Mouse (Mus musculus): ENCODE measurements around the gene Trim13. TPM values are rescaled to one million over a fixed set of nuclear protein-coding genes. Genes with fewer than 3 reads are reported as not detected.
"Not testable (repeated sequence)": the region's sequence is repeated elsewhere in the genome, so short reads cannot be mapped to it uniquely, and the experiment has no call there.

The Trim13 gene
- total RNA-seq (2015; ENCODE audit: low replicate concordance) (1.3 and 6.1 TPM in 2 replicates), total RNA-seq (2017; ENCODE audit: low replicate concordance) (1.7 and 7.1 TPM in 2 replicates)

DNA sequence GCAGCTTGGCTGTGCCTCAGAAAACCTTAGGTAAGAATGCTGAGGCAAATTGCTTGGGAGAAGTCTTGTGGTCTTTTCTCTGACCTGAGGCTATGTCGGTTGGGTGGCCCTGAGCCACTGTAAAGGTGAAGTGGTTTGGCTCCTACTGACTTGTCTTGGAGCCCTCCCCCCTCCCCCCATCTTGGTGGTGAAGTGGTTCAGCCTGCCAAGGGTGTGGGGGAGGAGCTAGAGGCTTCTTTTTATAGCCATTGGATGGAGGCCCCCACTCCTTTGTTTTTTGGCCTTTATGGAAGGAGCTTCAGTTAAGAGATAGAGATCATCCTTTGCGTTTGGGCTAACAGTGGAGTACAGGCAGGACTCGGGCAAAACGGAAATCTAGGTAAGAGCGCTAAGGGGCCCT, at the start of gene Trim13:
Gene Trim13 (plus strand): TSS at position 280 of the 400 bp plus-strand sequence.
- no peak for ATAC-seq (replicated peaks; ENCODE audit: low FRiP score, poor library complexity, severe bottlenecking)

DNA sequence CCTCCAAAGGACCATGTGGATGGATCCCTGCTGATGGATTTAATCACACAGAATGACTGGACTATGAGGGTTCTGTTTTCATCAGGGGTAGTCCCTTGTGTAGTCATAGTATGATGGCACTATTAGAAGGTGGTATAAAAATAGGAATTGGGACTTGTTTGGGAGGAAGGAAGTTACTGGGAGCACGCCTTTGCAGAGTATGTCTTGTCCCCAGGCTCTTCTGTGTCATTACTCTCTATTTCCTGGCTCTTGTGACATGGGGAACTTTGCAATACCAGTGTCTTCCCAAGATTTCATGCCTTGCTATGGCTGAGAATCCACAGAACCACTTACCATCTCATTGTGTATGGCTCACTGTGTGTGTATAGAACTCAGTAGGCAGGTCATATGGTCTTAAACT, 49.4 kb upstream of the Trim13 start:
- no peak for ATAC-seq (replicated peaks; ENCODE audit: low FRiP score, poor library complexity, severe bottlenecking)

DNA sequence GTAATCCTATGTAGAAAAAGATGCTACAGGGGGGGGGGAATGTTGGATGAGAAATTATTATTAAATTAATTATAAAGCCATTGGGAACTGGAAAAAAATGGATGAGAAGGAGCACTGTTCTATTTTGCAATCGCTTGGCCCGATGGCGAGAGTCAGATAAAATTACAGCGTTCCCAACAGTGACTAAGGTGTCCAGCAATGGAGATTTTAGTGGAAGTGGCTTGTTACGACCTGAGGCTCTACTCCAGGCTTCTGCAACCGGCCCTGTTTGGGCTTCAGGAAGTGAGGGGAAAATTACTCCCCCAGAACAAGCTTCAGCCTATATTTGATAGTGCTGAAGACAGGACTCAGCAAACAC, 42.1 kb upstream of the Trim13 start:
- no peak for ATAC-seq (replicated peaks; ENCODE audit: low FRiP score, poor library complexity, severe bottlenecking)

DNA sequence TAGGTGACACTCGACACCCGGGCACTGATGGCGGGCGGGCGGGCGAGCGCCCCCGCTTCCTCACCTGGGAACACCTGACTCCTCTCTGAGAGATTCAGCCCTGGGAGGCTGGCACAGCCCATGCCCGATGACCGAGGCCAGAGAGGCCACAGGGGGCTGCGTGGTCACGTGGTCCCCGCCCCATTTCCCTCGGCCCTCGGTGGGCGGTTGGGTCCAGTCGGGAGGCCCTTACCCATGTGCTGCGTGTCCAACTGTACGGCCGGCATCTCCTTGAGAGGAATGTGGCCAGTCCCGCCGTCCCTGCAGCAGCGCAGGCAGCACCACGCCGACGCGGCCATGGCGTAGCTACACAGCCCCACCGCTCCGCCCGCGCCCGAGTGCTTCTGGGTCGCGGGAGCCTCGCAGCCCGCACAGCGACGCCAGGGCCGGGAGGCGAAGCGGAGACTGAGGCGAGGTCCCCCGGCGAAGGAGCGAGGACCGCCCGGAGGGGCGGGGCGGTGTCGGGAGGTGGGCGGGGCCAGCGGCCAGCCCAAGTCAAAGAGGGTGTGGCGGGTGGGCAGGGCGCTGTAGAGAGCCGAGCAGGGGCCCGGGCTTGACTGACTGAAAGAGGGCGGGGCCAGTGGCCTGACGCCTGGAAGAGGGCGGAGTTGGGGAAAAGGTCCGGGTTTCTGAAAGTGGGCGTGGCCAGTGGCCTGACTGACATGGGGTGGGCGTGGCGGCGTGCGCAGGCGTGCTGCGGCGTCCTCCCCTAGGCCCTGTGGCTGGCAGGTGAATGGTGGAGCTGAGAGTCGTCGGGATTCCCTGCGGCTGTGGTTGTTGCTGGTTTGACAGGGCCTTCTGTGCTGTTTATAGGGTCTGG, 41.5 kb upstream of the Trim13 start, which contains the start of gene Spryd7:
Gene Spryd7 (minus strand): TSS at position 598 of the 859 bp plus-strand sequence.
- ATAC-seq (replicated peaks; ENCODE audit: low FRiP score, poor library complexity, severe bottlenecking) = peak; percentile 96

DNA sequence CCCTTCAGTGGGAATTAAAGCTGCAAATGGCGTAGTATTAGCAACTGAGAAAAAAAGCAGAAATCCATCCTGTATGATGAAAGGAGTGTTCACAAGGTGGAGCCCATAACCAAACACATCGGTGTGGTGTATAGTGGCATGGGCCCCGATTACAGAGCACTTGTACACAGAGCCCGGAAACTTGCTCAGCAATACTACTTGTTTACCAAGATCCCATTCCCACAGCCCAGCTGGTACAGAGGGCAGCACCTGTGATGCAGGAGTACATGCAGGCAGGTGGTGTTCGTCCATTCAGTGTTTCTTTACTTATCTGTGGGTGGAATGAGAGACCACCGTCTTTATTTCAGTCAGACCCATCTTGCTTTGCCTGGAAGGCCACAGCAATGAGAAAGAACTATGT, 39.1 kb upstream of the Trim13 start:
- no peak for ATAC-seq (replicated peaks; ENCODE audit: low FRiP score, poor library complexity, severe bottlenecking)

DNA sequence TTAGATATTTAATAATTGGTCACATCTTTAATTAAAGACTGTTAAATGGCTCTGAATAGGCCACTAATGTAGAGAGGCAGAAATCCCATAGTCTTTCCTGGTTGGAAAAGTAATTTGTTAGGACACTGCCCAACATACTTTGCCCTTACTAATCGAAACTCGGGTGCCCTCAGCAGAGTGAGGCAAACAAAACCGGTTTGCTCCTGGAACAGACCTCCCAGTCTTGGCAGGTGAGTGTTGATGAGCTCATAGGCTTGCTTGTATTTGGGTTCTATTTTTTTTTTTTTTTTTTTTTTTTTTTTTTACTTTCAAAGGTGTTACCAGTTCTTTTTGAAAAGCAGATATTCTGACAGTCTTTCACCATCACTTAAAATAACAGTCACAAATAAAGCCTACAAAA, 38.2 kb upstream of the Trim13 start:
- ATAC-seq (replicated peaks; ENCODE audit: low FRiP score, poor library complexity, severe bottlenecking) = no peak

DNA sequence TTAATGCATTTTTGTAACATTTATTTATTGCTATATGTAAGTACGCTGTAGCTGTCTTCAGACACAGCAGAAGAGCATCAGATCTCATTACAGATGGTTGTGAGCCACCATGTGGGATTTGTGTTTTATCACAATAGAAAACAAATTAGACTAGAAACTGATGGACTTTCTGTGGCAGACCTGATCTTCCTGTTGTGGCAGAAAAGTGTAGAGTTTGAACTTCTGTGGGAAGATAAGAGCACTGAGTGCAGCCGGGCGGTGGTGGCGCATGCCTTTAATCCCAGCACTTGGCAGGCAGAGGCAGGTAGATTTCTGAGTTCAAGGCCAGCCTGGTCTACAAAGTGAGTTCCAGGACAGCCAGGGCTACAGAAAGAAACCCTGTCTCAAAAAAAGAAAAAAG, 31.8 kb upstream of the Trim13 start:
- not testable (repeated sequence) for ATAC-seq (replicated peaks; ENCODE audit: low FRiP score, poor library complexity, severe bottlenecking)

DNA sequence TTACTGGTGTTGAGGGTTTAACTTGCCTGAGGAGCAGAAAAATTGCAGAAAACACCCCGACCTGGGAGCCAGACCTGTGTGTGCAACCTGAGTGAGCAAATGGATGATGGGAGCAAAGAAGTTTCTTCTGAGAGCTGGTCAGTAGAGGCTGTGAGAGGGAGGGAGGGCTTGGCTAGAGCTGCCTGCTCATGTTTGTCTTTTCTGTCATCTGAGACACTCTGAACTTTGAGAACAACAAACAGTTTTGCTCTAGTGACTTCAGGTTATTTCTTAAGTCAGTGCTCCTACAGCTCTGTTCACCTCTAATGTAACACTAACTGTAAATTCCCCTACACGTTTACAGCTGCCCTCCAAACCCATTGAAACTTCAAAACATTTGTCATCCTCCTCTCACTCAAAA, 28.7 kb upstream of the Trim13 start:
- no peak for ATAC-seq (replicated peaks; ENCODE audit: low FRiP score, poor library complexity, severe bottlenecking)

DNA sequence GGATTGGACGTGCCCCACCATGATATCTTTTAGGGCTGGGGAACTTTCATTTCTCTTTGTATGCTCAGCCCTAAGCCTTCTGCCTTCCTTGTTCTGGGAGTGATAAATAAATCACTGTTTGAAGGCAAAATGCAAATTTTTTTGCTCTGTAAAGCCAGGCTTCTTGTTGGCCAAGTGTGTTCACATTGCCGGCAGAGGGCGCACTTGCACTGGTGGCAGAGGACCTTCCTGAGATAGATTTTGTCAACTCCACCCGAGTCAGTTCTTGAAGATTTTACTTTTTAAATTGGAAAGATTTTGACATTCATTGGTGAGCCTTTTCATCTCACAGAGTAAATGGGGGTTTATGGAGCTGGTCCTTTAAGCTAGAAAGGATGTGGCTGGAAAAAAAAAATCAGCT, 26.7 kb upstream of the Trim13 start:
- ATAC-seq (replicated peaks; ENCODE audit: low FRiP score, poor library complexity, severe bottlenecking) = peak; percentile 85

DNA sequence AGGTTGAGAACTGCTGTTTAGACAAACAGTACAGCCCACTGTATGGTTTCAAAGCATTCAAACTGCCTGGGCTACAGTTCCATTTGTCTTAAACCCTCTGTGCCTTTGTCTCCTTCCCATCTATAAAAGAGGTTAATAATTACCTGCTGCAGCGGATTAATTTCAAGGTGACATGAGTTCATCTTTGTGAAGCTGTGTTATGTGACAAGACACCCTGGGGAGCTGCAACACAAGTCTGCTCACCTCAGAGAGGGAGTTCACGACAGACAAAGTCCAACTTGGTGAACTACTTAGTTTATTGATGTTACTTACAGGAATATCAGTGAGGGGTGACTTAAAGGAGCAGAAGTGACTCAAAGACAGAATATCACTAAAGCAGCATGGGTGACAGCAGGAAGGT, 25.9 kb upstream of the Trim13 start:
- ATAC-seq (replicated peaks; ENCODE audit: low FRiP score, poor library complexity, severe bottlenecking) = no peak

DNA sequence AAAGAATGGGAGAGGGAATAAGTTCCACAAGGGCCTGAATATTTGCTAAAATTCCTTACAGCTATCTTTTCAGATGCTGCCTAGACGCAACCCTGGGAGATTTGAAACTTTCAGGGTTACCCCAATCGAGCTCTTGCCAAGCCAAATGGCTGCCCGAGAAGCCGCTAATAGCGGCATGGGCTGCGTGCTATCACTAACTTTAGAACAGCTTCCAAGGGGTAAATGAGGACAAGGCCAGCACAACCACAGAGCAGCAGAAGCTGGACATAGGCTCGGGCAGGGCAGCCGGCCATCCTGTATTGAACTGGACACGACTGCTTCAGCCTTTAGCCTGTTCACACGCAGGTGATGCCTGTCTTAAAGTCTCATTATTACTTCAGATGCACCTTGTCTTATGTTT, 23.0 kb upstream of the Trim13 start:
- ATAC-seq (replicated peaks; ENCODE audit: low FRiP score, poor library complexity, severe bottlenecking) = no peak

DNA sequence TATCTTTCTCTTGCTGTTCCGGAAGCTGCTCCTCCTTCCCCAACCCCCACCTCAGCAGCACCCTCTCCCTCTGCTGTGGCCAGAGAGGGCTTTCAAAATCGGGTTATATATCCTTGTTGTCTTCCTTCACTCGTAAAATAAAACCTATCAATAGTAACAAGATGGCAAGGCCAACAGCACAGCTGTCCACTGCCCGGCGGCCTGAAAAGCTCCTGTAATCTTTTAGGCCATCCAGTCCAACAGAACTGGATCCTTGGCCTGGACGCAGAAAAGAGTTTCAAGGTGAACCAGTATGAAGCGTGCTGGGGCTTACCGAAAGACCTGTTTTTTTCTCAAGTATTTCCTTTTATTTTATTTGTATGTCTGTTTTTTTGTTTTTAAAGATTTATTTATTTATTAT, 22.1 kb upstream of the Trim13 start:
- no peak for ATAC-seq (replicated peaks; ENCODE audit: low FRiP score, poor library complexity, severe bottlenecking)

DNA sequence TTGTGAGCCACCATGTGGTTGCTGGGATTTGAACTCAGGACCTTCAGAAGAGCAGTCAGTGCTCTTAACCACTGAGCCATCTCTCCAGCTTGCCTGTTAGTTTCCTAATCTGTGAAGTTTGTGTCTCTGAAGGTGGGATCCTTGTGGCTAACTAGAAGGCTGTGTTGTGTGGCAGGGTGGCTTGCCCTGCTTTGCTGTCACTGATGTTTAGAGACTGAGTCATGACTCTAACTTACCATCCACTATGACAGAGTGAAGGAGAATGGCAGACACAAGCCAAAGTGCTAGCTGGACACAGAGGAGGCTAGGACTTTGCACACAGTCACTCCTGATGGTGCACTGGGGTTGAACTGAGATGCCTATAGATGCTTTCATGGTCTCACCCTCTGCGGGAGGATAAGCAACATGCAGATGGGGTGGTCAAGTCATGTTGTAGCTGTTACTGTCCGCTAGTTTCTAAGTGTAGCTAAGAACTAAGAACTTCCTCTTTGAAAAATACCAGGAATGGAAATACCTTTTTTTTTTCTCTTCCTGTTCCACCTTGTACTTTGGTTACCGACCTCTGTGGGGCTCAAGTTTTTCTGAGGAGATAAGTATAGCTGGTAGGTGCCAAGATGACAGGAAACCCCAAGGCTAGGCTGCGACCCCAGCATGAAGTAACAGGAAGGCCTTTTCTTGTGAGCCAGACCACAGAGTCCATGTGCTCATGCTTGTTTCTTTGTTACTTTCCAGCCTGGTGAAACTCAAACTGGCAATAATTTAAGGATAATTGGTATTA, 8.6 kb upstream of the Trim13 start:
- no peak for ATAC-seq (replicated peaks; ENCODE audit: low FRiP score, poor library complexity, severe bottlenecking)

DNA sequence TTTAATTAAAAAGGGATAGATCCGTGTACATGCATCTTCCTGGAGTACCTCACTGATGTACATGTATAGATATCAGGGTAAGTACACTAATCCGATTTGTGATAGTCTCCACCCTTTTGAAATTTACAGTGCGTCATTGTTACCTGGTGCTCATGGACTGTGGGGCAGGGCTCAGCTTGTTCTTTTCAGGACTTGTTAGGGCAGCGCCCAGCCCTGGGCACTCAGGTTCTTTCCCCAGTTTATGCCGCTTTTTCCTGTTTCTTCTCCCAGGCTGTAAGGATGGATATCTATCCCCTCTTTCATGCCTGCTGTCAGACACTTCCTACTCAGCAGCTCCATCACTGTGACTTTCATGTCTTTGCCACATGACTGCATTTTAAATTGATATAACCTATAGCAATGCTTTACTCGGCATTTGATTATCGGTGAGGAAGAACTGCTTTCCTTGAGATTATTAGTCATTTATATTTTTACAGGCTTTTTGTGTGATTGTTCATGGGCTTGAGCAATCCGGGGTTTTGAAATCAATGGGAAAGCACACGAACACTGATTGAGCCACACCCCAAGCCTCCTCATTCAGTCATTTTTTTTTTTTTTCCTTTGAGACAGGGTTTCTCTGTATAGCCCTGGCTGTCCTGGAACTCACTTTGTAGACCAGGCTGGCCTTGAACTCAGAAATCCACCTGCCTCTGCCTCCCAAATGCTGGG, 1.2 kb upstream of the Trim13 start:
- ATAC-seq (replicated peaks; ENCODE audit: low FRiP score, poor library complexity, severe bottlenecking) = no peak

DNA sequence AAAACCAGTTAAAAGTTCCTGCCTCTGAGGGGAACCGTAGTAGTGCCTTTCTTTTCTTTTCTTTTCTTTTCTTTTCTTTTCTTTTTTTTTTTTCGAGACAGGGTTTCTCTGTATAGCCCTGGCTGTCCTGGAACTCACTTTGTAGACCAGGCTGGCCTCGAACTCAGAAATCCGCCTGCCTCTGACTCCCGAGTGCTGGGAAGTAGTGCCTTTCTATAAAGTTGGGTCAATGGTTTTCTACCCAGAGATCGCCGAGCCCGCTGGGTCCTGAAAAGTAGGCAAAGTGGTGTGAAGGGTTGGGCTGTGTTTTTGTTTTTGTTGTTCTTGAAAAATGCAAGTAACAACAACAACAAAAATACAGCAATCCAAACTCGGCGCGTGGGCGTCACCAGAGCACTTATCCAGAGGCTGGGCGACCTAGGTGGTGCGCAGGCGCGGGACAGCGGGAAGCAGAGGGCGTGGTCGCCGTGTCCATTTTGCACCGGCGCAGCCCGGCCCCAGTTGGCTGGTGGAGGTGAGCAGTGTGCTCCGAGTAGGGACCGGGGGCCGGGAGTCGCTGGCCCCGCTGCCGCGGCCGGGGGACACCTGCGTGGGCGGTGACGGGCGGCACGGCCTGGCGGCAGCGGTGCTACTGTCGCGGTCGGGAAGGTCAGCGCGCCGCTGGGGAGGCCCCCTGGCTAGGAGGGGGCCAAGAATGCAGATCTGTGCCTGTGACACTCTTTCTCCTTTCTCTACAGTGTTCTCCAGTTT, 1.2 kb downstream of the Trim13 start:
- peak; percentile 100 for ATAC-seq (replicated peaks; ENCODE audit: low FRiP score, poor library complexity, severe bottlenecking)

DNA sequence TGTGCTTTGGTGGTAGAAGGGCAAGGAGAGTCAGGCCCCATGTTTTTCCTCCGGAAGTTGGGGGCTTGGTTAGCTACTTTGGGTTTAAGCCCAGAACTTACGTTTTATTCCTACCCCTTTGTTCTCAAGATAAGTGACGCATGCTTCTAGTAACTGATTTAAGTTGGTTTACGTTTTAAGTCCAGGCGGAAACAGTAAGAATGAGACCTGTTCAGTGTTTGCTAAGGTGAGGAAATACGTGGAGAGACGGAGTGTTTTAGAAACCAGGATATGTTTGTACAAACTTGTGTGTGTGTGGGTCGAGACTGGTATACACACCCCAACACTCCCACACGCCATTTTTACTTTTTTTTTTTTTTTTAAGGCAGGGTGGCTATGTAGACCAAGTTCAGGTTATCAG, 3.3 kb downstream of the Trim13 start:
- no peak for ATAC-seq (replicated peaks; ENCODE audit: low FRiP score, poor library complexity, severe bottlenecking)

DNA sequence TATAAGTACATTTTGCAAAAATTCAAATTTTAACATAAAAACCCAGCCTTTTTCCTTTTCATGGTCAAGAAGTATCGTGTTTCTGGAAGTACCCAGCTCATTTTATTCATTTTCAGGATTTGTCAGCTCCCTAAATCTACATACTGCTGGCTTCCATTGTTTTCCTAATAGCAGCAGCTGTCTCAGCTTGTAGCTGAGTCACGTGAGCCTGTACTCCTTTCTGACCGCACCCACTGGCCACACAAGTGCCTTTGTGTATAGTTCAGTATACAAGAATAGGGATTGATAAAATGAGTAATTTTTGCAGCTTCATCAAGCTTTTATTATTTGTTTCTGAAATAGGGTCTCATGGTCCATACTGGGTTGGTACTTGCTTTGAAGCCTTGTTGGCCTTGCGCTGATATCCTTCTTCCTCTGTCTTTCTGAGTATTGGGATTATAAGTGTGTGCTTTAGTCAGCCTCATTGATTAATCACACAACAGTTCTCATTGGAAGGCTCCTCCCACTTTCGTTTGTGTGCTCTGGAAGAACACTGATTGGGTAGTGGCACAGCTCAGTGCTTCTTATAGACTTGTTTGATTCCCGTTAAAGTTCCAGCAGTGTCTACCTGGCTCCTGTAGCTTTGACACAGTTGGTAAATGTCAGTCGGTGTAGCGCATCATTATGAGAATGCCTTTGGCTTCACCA, 5.2 kb downstream of the Trim13 start:
- no peak for ATAC-seq (replicated peaks; ENCODE audit: low FRiP score, poor library complexity, severe bottlenecking)

DNA sequence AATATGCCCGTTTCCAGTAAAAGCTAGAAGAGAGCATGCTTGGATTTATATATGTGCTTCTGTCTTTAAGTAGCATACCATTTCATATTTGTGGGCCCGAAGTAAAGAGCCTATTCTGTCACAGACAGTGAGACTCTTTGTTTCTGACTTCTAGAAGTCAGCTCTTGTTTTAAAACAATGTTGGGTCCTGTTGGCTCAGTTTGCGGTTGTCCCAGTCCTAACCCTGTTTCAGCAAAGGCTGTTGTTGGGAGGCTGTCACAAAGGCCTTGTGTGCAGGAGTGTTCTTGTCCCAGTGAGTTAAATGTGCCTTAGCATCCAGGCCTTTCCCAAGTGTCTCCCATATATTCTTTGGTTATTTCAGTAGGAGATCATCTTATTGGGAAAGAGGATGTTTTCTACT, 6.0 kb downstream of the Trim13 start:
- no peak for ATAC-seq (replicated peaks; ENCODE audit: low FRiP score, poor library complexity, severe bottlenecking)

DNA sequence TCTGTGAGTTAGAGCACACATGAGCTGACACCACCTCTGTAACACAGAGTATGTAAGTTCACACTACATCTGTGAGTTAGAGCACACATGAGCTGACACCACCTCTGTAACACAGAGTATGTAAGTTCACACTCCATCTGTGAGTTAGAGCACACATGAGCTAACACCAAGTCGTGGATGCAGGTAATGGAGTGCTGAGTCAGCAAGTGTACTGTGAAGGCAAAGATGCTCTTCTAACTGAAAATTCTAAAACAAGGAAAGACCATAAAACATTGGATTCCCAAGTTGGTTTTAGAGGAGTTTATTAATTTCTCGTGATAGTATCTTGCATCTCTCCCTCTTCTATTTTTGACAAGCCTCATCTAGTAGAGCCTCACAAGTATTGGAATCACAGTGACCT, 8.0 kb downstream of the Trim13 start:
- ATAC-seq (replicated peaks; ENCODE audit: low FRiP score, poor library complexity, severe bottlenecking) = not testable (repeated sequence)

All from erythroblast, adult 5-6 weeks (primary cell).